Mouse (Mus musculus) thymus, adult 2 months (tissue): ENCODE measurements around the gene Prodh2.

Experiments
- CTCF ChIP-seq: fragments of 200-500 bp; IDR thresholded peaks from 2 replicates; pipeline ENCODE4 v1.5.1; 2012; ENCODE audit warnings: mild to moderate bottlenecking, control low read depth, low read length, moderate library complexity, borderline replicate concordance; ENCODE audit not compliant: control insufficient read depth, poor library complexity, insufficient read depth; ENCODE audit errors: extremely low read depth
- POLR2A ChIP-seq: fragments of 200-500 bp; IDR thresholded peaks from 2 replicates; pipeline ENCODE4 v1.6.1; 2012; ENCODE audit warnings: mild to moderate bottlenecking, low read length, control low read depth, moderate library complexity; ENCODE audit not compliant: control insufficient read depth, poor library complexity, insufficient read depth; ENCODE audit errors: extremely low read depth

- TF ChIP-seq POLR2A (no peak), CTCF (no peak)
Measured at GRCm38 (mm10) chr7:30450241-30450640, 43.2 kb upstream of the Prodh2 start.
